Mouse (Mus musculus) CH12.LX (cell line): Measurements from ENCODE around the gene Rundc3b. TPM values are rescaled to one million over a fixed set of nuclear protein-coding genes. Genes with fewer than 3 reads are reported as not detected.

Experiments
- DNase-seq: peaks from one replicate; pipeline ENCODE4 v3.0.0-alpha.2; 2013; ENCODE audit errors: extremely low read depth
- H3K27ac ChIP-seq: 2 replicates; pipeline ENCODE4 v1.5.1; 2012; ENCODE audit warnings: low read depth, mild to moderate bottlenecking, control low read depth, moderate library complexity; ENCODE audit not compliant: insufficient read depth
- H3K27me3 ChIP-seq: replicated peaks from 2 replicates; pipeline ENCODE3; 2012; ENCODE audit warnings: inconsistent platforms
- H3K36me3 ChIP-seq, 2 experiments: replicated peaks in 1 of 2; 2 replicates each; pipeline versions ENCODE3 to v1.6.1; 2012; ENCODE audit warnings: inconsistent platforms in 1 of 2, low read length in 1 of 2, mild to moderate bottlenecking in 1 of 2, mixed read lengths in 1 of 2, moderate library complexity in 1 of 2; ENCODE audit not compliant: control insufficient read depth in 1 of 2, insufficient read depth in 1 of 2
- H3K4me1 ChIP-seq, 2 experiments: 2 replicates each; pipeline ENCODE4 v1.6.1; 2012; ENCODE audit warnings: inconsistent platforms in 1 of 2, moderate library complexity in 1 of 2; ENCODE audit not compliant: insufficient read depth in 2 of 2, control insufficient read depth in 1 of 2
- H3K4me2 ChIP-seq: 2 replicates; pipeline ENCODE4 v1.6.1; 2012; ENCODE audit warnings: low read depth, mild to moderate bottlenecking, control low read depth; ENCODE audit not compliant: poor library complexity, insufficient read depth, severe bottlenecking
- H3K4me3 ChIP-seq, 3 experiments: fragments of 150-350 bp in 1 of 3; sonication (generic) in 1 of 3; replicated peaks in 1 of 3; 2 replicates each; pipeline versions ENCODE3 to v1.5.1; 2011 to 2012; ENCODE audit warnings: low read depth in 2 of 3, low read length in 2 of 3, mild to moderate bottlenecking in 2 of 3, moderate library complexity in 2 of 3, control low read depth in 1 of 3, improper control_type of control experiment in 1 of 3, inconsistent platforms in 1 of 3, mixed read lengths in 1 of 3; ENCODE audit not compliant: poor library complexity in 1 of 3
- H3K79me2 ChIP-seq: replicated peaks from 2 replicates; pipeline ENCODE4 v1.6.1; 2012; ENCODE audit warnings: mild to moderate bottlenecking, moderate library complexity; ENCODE audit not compliant: control insufficient read depth, poor library complexity, insufficient read depth, severe bottlenecking; ENCODE audit errors: extremely low read depth
- H3K9ac ChIP-seq: 2 replicates; pipeline ENCODE4 v1.6.1; 2012; ENCODE audit warnings: low read depth, mild to moderate bottlenecking, control low read depth, moderate library complexity; ENCODE audit not compliant: insufficient read depth
- H3K9me3 ChIP-seq: replicated peaks from 2 replicates; pipeline ENCODE3; 2012; ENCODE audit warnings: low read length, inconsistent platforms, mixed read lengths
- CHD2 ChIP-seq: IDR thresholded peaks from 2 replicates; pipeline ENCODE4 v1.6.1; 2011; ENCODE audit warnings: low read length, improper control_type of control experiment
- E2F4 ChIP-seq: IDR thresholded peaks from 2 replicates; pipeline ENCODE4 v1.6.1; 2011; ENCODE audit warnings: low read depth, low read length, improper control_type of control experiment; ENCODE audit not compliant: insufficient replicate concordance
- ELF1 ChIP-seq: IDR thresholded peaks from 2 replicates; pipeline ENCODE4 v1.6.1; 2014; ENCODE audit warnings: low read depth, mild to moderate bottlenecking, inconsistent platforms, low read length, improper control_type of control experiment
- EP300 ChIP-seq: IDR thresholded peaks from 2 replicates; pipeline ENCODE4 v1.6.1; 2011; ENCODE audit warnings: low read length, improper control_type of control experiment
- GABPA ChIP-seq: IDR thresholded peaks from 2 replicates; pipeline ENCODE4 v1.6.1; 2012; ENCODE audit warnings: low read depth, low read length, improper control_type of control experiment, inconsistent platforms; ENCODE audit not compliant: insufficient replicate concordance
- JUN ChIP-seq: IDR thresholded peaks from 2 replicates; pipeline ENCODE4 v1.6.1; 2011; ENCODE audit warnings: low read depth, mild to moderate bottlenecking, low read length, improper control_type of control experiment, moderate library complexity; ENCODE audit not compliant: insufficient read depth
- KAT2A ChIP-seq: IDR thresholded peaks from 2 replicates; pipeline ENCODE4 v1.6.1; 2012; ENCODE audit warnings: low read length, improper control_type of control experiment, inconsistent platforms; ENCODE audit not compliant: insufficient replicate concordance
- MAZ ChIP-seq: IDR thresholded peaks from 2 replicates; pipeline ENCODE4 v1.6.1; 2012; ENCODE audit warnings: low read depth, mild to moderate bottlenecking, inconsistent platforms, low read length, improper control_type of control experiment, moderate library complexity
- MXI1 ChIP-seq: IDR thresholded peaks from 2 replicates; pipeline ENCODE4 v1.6.1; 2011; ENCODE audit warnings: mild to moderate bottlenecking, low read depth, low read length, improper control_type of control experiment
- MYC ChIP-seq: IDR thresholded peaks from 2 replicates; pipeline ENCODE4 v1.6.1; 2011; ENCODE audit warnings: low read depth, mild to moderate bottlenecking, improper control_type of control experiment, low read length
- NELFE ChIP-seq: IDR thresholded peaks from 2 replicates; pipeline ENCODE4 v1.6.1; 2011; ENCODE audit warnings: low read depth, low read length, improper control_type of control experiment
- SIN3A ChIP-seq: IDR thresholded peaks from 2 replicates; pipeline ENCODE4 v1.6.1; 2012; ENCODE audit warnings: low read length, improper control_type of control experiment, inconsistent platforms
- USF2 ChIP-seq: conservative IDR thresholded peaks from 2 replicates; pipeline ENCODE4 v1.6.1; 2011; ENCODE audit warnings: low read depth, low read length, improper control_type of control experiment
- ZC3H11A ChIP-seq: IDR thresholded peaks from 2 replicates; pipeline ENCODE4 v1.6.1; 2012; ENCODE audit warnings: low read depth, mild to moderate bottlenecking, inconsistent platforms, low read length, improper control_type of control experiment
- ZMIZ1 ChIP-seq: IDR thresholded peaks from 2 replicates; pipeline ENCODE4 v1.6.1; 2012; ENCODE audit warnings: low read depth, mild to moderate bottlenecking, inconsistent platforms, low read length, improper control_type of control experiment
- dilution Hi-C: fragments of 300-500 bp; cut with MboI; formaldehyde crosslinking; loops from 2 replicates; pipeline ENCODE4 v1.14.3; 2020; ENCODE audit warnings: low sequenced_read_pairs; ENCODE audit not compliant: extremely low pct_unique_long_range_greater_than_20kb, extremely low pct_ligation_motif_present
- in situ Hi-C: fragments of 300-500 bp; cut with MboI; formaldehyde crosslinking; loops from 3 replicates; pipeline ENCODE4 v1.14.3; 2019; ENCODE audit warnings: low sequenced_read_pairs, low pct_ligation_motif_present, low pct_unique_long_range_greater_than_20kb, mixed read lengths
- polyA plus RNA-seq: library from polyadenylated mRNA; unstranded; fragments of >175 nt; gene quantifications from 2 replicates; pipeline ENCODE4 v1.2.1, GENCODE M21; 2012; ENCODE audit warnings: low read depth; ENCODE audit not compliant: insufficient read length
- total RNA-seq, 2 experiments: library from RNA; depleted of rRNA; stranded (reverse); fragments of 300-350 nt in 1 of 2; fragments of >200 nt in 1 of 2; gene quantifications; 2 replicates each; pipeline ENCODE4 v1.2.3; 2012 to 2014

The Rundc3b gene
- total and polyA plus RNA-seq, 3 experiments, result 0.07 to 0.13 (median 0.09) TPM

DNA sequence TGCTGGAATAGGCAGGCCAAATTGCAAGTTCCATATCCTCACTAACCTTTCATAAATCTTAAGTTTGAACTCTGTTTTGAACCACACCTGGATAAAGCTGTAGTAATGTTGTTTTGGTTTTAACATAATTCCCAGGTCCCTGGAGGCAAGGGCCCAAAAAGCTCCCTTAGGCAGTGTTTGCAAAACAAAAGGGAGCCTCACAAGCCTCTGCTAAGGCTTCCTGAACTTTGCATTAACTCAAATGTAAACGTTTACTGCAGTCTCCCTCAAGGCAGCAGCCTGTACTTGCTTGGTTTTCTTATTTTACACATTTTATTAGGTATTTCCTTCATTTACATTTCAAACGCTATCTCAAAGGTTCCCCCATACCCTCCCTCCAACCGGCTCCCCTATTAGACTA, 103.7 kb downstream of the Rundc3b start:
- Histone ChIP-seq H3K27ac (no peak overlapping the region), H3K79me2 (no peaks in the 10 kb centered on the region), H3K4me2 (no peak overlapping the region), H3K36me3 (no peaks in the 10 kb centered on the region), H3K4me1 (no peaks in the 10 kb centered on the region), H3K9me3 (no peaks in the 10 kb centered on the region), H3K9ac (no peak overlapping the region), H3K4me3 (no peak overlapping the region), H3K27me3 (no peaks in the 10 kb centered on the region)
- DNase-seq, result no peak
- in situ Hi-C loops (no loop called here), dilution Hi-C loops (no loop called here)
- TF ChIP-seq ZMIZ1 (no peak), CHD2 (no peak), MYC (no peak), EP300 (no peak), KAT2A (no peak), ELF1 (no peak), MXI1 (no peak), JUN (no peak)

DNA sequence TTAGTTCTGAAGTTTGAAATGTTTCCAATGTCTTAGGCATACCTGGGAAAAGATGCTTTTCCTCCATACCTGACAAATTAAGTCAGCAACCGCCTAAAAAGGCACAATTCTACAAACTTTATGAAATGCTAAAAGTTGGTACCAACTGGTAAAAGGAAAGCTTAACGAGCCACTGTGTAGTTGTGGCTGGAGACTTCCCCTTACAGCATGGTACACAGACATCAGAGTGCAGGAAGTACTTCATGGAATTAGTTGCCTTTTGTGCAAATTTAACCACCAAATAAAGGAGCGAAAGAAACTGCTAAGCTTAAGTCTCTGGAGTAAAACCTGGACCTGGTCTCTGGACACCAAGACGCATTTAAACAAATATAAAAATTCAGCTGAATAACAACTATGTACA, 131.0 kb downstream of the Rundc3b start:
- no peaks in the 10 kb centered on the region for H3K9me3 ChIP-seq
- no peak overlapping the region for H3K9ac ChIP-seq
- no peak overlapping the region for H3K4me3 ChIP-seq
- DNase-seq, result no peak
- no peaks in the 10 kb centered on the region for H3K27me3 ChIP-seq
- in situ Hi-C loops (loop anchor here (25.0 kb wide), 1 partner anchor 346 kb away; no protein-coding TSS in a partner anchor), dilution Hi-C loops (no loop called here)
- no peak overlapping the region for H3K27ac ChIP-seq
- TF ChIP-seq NELFE (no peak), USF2 (no peak), EP300 (no peak), SIN3A (no peak), ZC3H11A (no peak), ZMIZ1 (no peak), MAZ (no peak), E2F4 (no peak), GABPA (no peak), MXI1 (no peak)
- TF ChIP-seq, all 38 proteins: peak for 0
- no peak overlapping the region for H3K4me2 ChIP-seq
- no peaks in the 10 kb centered on the region for H3K79me2 ChIP-seq
- H3K36me3 ChIP-seq, result no peaks in the 10 kb centered on the region
- H3K4me1 ChIP-seq, result no peaks in the 10 kb centered on the region; a peak in 1 of 4 replicates
